Mouse (Mus musculus): ENCODE measurements around the gene Aspscr1.

Aspscr1 gene

DNA sequence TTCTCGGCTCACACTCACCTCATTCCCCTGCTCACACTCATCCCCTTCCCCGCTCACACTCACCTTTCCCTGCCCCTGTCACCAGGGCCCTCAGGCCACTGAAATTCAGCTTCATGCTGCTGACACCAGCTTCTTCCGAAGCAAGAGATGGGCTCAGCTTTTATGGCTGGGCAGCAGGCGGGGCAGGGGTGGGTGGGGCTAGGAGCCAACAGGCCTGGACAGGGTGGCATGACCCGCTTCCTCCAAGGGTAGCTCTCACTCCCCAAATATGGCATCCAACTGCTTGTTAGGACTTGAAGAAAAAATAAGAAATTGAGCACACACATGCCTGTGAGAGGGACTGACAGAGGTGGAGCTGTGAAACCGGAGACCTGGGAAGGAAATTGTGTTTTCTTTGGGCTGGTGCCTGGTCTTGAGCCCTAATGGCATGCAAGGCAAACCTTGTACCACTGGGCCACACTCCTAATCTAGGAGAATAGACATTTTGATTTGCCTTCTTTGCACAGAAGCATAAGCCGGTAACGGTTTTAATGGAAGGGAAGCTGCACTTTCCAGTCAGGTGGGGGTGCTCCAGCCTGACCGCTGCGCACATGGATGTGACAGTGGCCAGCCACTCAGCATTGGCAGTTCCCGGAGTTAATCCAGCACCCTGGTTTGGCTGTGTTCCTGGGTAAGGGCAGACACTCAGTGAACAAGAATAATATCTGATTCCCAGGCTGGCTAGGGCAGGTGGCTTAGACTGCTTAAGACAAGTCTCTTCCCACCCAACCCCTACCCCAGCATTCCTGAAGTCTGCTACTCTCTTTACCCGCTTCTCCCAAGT lies 59.3 kb downstream of the Aspscr1 start, which contains the start of gene Cbr2:
Gene Cbr2, minus strand, starts transcription at position 257 of the 823 bp plus-strand sequence.
- DNase-seq (ENCODE audit: low read depth, low spot score), result no peak

DNA sequence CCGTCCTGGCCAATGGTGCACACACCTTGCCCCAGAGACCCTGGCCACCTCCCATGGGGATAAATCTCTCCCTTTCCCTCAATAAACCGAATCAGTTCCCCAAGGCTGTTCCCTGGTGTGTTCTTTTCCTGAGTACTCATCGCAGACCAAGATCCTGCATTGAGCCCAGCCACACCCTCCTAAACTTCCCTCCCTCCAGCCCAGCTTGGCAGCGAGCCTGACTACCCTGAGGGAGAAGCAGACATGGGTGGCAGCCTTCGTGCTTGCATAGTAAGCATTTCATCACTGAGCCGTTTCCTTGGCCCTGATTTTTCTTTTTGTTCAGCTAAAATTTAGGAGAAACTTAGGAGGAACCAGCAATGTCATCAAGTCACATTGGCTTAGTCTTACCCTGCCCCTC lies 60.7 kb downstream of the Aspscr1 start:
- no peak for DNase-seq (ENCODE audit: low read depth, low spot score)

DNA sequence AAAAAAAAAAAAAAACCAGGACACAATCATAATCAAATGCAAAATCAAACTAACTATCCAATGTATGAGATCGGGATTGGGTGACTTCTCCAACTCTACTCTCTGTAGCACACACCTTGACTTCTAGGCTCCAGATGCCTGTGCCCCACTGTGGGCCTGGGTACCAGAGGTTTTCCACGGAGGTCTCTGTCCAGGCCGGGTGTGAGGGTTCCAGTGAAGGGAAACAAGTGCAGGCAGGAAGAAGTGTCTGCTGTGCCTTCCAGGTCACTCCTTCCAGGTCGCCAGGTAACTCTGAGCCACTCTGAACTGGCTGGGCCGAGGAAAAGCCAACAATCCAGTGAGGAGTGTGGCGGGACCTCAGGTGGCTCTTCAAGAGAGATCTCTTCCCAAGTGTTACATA lies 63.7 kb downstream of the Aspscr1 start:
- DNase-seq (ENCODE audit: low read depth, low spot score), result no peak

DNA sequence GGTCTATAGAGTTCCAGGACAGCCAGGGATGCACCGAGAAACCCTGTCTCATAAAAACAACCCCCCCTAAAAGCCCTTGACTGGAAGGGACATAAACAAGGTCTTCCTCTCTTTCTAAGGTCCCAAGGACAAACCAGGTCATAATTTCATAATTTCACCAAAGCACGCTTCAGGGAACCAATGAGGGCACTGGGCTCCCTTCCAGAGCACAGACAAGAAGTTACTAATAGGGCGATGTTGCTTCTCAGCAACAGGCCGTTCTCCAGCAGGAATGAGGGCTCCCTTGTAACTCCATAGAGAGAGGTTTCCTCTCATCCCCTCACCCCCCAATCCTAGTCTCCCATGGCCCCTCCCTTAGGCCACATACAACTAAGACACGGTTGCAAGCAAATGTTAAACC lies 68.2 kb downstream of the Aspscr1 start:
- no peak for DNase-seq (ENCODE audit: low read depth, low spot score)

DNA sequence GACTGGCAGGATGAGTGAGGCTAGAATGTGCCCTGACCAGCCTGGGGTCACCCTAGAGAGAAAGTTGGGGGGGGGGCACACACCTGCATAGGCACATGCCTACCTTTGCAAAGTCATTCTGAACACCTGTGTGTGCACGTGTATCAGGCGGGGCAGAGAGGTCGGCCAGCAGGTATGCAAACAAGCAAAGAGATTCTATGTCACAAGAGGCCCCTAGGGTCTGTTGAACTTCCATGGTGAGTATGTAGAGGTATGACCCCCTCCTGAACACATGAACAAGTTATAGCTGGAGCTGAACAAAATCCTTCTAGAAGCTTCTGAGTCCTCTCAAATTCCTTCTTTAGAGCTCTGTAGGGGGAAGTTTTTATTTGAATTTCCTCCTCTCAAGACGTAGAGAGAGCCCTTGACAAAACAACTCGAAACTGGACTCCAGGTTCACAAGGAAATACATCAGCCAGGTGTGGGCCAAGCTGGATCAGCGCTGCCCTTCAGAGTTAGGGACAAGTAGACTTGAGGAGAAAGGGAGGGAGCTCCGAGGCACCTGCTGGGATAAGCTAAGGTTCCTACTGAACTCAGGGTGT lies 71.4 kb downstream of the Aspscr1 start:
- no peak for DNase-seq (ENCODE audit: low read depth, low spot score)

DNA sequence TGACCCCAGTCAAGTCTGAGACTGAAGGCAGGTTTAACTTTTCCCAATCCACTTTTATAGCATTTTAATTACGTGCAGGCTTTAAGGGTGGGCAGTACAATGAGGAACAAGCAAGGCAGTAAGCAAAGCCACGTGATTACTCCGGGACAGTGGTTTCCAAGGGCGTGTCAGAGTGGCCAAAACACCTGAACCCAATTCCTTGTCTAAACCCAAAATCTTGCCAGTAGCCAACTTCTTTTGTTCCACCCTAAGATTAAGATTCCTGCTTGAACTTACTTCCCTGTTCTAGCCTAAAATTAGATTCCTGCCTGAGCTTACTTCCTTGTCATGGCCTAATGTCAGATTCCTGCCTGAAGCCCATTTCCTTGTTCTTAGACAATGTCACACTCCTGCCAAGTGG lies 75.2 kb downstream of the Aspscr1 start:
- DNase-seq (ENCODE audit: low read depth, low spot score), result no peak

DNA sequence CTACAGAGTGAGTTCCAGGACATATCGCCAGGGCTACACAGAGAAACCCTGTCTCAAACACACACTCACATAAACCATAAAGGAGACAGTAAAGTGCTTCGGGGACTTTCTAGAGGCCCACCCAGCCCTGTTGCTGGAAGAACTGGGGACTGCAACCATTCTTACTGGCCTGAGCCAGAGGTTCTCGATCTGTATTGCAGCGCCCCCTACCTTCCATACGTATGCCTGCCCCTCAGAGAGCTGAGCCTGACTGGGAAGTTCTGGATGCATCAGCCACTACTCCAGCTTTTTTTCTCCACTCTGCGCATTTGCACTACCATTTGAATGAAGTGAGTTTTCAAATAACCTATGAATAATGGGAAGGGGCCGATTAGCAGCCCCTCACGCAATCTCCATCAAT lies 76.7 kb downstream of the Aspscr1 start:
- no peak for DNase-seq (ENCODE audit: low read depth, low spot score)

DNA sequence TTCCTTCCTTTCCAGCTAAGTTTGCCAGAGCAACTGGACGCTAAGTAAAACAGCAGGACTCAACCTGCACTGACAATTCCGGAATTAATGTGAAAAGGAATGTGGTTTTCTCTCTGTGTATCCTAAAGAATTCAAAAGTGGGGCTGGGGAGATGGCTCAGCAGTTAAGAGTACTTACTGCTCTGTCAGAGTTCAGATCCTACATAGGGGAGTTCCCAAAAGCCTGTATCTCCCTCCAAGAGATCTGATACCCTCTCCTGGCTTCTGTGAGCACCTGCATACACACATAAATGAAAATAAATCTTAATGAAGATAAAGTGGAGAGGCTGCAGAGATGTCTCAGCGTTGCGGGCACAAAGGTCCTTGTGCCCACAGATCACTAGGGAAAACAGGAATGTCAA lies 78.8 kb downstream of the Aspscr1 start:
- DNase-seq (ENCODE audit: low read depth, low spot score), result no peak

All from embryo, embryonic 11.5 days (tissue).